Mouse (Mus musculus): Measurements from ENCODE around the gene Med10.

Gene Med10

DNA sequence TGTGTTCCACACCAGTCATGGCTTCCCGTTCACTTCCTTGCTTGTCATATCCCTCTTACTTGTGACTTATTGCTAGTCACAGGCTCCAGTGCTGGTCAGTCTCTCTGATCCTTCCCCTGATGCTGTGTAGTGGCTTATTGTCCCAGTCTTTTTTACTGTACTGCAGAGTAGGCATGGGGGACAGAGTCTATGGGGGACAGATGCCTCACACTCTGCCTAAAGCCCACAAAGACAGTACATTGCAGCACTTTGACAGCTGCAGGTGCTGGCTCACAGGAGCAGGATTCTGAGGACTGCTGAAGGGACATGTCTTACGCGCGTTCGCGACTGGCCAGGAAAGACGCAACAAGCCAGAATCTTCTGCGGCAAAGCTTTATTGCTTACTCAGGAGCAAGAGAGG lies 28.4 kb downstream of the Med10 start:
- DNase-seq (ENCODE audit: low spot score) = no peak

- no peak for DNase-seq (ENCODE audit: low spot score)
These were observed 30.4 kb downstream of the Med10 start for GRCm38 (mm10) chr13:69832578-69832977.

GRCm38 (mm10) chr13:69833416-69833815 lies 31.2 kb downstream of the Med10 start:
- DNase-seq (ENCODE audit: low spot score) = no peak

- no peak for DNase-seq (ENCODE audit: low spot score)
These were observed 43.4 kb downstream of the Med10 start for GRCm38 (mm10) chr13:69845592-69845991.

DNA sequence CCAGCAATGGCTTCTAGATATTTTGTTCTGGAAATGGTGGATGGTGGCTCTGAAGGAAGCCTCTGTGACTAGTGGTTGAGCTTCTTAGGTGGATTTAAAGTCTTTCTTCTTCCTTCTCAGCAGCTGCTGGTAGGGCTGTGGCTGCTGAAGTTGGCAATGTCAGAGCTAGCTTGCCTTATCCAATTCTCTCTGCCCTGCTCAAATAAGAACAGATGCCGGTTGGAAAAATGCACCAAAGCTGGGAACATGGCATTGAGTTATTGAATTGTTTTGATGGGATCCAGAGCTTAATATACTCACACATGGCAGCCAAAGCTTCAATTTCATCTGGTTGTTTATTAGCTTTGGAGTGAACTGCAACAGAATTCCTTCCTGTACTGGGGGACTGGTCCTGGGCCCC lies 47.4 kb downstream of the Med10 start:
- DNase-seq (ENCODE audit: low spot score) = no peak

DNA sequence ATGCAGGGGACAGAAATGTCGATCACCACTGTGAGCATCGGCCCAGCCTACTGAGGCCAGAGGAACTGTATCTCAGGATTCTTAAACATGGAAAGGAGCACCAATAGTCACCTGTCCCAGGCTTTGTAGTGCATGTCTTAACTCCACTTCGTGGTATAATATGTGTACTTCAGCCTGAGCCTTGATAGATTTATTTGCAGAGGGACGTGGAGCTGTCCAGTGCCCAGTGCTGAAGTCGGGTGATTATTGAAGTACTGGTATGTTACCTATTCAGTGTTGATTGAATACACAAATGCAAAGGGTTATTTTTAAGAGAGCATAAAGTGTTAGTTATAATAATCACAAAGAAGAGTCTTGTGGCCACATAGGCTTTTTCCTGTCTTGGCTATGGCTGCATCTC lies 50.1 kb downstream of the Med10 start:
- DNase-seq (ENCODE audit: low spot score) = no peak

DNA sequence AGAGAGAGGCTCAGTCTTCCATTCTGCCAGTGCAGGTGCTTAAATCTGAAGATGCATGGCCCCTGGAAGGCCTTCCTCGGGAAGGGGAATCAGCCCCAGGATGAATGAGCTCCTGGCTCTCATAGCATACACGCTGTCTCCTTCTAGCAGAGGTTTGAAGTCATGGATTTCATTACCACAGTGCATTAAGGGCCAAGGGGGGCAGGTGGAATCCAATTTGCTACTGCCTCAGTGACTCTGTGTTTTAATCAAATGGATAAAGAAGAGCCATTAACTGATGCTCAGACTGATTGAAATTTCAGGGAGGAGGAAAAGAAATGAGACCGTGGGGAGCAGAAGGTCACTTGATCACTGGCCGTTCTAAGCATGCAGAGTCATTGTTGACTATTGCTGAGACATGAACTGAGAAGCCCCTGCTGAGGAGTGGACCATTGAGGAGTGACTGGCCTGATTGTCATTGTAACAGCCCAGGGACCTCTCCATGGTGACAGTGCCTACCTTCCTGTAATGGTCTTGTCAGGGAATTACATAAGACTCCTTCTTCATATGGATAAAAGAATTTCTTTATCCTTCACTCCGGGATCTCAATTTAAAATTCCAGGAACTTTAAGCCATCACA lies 51.3 kb downstream of the Med10 start:
- DNase-seq (ENCODE audit: low spot score) = no peak

DNA sequence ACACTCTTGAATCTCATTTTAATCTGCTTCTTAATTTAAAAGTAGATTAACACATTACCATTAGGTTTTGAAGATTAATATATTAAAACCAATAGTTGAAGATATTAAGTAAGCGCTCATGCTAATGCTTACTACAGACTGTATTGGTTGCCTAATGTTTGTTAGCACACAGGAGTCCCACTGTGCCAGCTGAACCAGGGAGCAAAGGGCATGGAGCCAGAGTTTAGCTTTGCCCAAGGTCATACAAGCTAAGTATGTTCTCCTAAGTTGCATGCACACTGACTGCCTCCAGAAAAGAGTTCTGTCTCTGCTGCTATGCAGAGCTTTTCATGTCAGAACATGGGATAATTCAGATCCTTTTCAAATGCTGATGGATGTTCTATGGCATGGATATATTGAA lies 53.7 kb downstream of the Med10 start:
- DNase-seq (ENCODE audit: low spot score) = no peak

DNA sequence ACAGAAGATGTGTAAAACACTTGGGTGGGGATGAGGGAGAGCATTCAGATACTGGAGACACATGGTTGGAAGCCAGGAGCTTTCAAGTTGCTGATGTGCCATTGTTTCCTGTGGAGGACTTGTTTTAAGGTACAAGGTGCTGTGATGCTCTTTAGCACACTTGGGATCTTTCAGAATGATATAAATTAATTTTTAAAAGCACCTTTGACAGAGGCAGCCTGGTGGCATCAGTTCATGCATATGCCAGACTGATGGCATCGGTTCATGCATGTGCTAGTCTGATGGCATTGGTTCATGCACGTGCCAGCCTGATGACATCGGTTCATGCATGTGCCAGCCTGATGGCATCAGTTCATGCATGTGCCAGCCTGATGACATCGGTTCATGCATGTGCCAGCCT lies 60.1 kb downstream of the Med10 start:
- DNase-seq (ENCODE audit: low spot score) = no peak

- DNase-seq (ENCODE audit: low spot score) = no peak
These were observed 62.7 kb downstream of the Med10 start for GRCm38 (mm10) chr13:69864911-69865310.

All from MN1 (cell line).